Mouse (Mus musculus): ENCODE measurements around the gene Nt5c. TPM values are rescaled to one million over a fixed set of nuclear protein-coding genes. Genes with fewer than 3 reads are reported as not detected.

Nt5c gene
- total and polyA plus RNA-seq, 3 experiments = 99.3 to 102 TPM; not detected in 1

DNA sequence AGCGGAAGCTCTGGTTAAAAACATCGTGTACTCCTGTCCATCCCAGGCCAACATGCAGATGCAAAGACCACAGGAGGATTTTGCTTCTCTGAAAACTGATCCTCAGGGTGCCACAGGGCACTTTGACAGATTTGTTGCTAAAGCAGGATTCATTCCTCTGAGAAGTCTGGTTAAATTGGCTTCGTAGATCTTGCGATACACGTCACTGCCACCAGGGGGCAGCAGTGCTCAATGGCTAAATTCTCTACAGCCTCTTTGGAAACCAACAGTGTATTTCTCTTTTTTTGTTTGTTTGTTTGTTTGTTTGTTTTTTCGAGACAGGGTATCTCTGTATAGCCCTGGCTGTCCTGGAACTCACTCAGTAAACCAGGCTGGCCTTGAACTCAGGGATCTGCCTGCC lies 7.9 kb downstream of the Nt5c start (continued):
- no peak for TF ChIP-seq TBP (IDR thresholded peaks at IDR 0.05; ENCODE audit: low read depth, low read length)

- TF ChIP-seq POLR2A (IDR thresholded peaks at IDR 0.05; ENCODE audit: control insufficient read depth in 1 of 2, insufficient read depth in 1 of 2, low read depth in 1 of 2, low read length in 2 of 2, poor library complexity in 1 of 2) (no peak), BHLHE40 (IDR thresholded peaks at IDR 0.05; ENCODE audit: borderline replicate concordance, low read depth, low read length) (no peak), POLR2AphosphoS5 (IDR thresholded peaks at IDR 0.05; ENCODE audit: borderline replicate concordance, low read depth, low read length) (no peak), ZMIZ1 (IDR thresholded peaks at IDR 0.05; ENCODE audit: low read depth, low read length) (no peak), ZKSCAN1 (IDR thresholded peaks at IDR 0.05; ENCODE audit: low read depth, low read length) (no peak), MYC (IDR thresholded peaks at IDR 0.05; ENCODE audit: low read depth, low read length) (no peak), TCF12 (IDR thresholded peaks at IDR 0.05; ENCODE audit: low read depth, low read length) (no peak), SMC3 (IDR thresholded peaks at IDR 0.05; ENCODE audit: low read depth, low read length) (no peak), KAT2A (conservative IDR thresholded peaks at IDR 0.05; ENCODE audit: low read depth, low read length) (no peak), ETS1 (IDR thresholded peaks at IDR 0.05; ENCODE audit: low read depth, low read length) (no peak), JUND (IDR thresholded peaks at IDR 0.05; ENCODE audit: low read depth, low read length) (no peak), USF2 (IDR thresholded peaks at IDR 0.05; ENCODE audit: borderline replicate concordance in 1 of 2, insufficient read depth in 1 of 2, low read depth in 1 of 2, low read length in 2 of 2) (no peak), ELF1 (IDR thresholded peaks at IDR 0.05; ENCODE audit: low read depth, low read length) (no peak), CHD2 (IDR thresholded peaks at IDR 0.05; ENCODE audit: low read length) (no peak), TBP (IDR thresholded peaks at IDR 0.05; ENCODE audit: low read depth, low read length) (no peak), GATA1 (IDR thresholded peaks at IDR 0.05; ENCODE audit: low read depth, low read length) (no peak), USF1 (IDR thresholded peaks at IDR 0.05; ENCODE audit: low read depth, low read length) (no peak), RCOR1 (IDR thresholded peaks at IDR 0.05; ENCODE audit: low read depth, low read length) (no peak), MAX (IDR thresholded peaks at IDR 0.05; ENCODE audit: low read length) (no peak), ZC3H11A (IDR thresholded peaks at IDR 0.05; ENCODE audit: low read depth, low read length) (no peak)
- Histone ChIP-seq H3K9me3 (replicated peaks; ENCODE audit: insufficient read depth, low read length) (no peaks in the 10 kb centered on the region), H3K27me3 (ENCODE audit: control insufficient read depth in 1 of 2, insufficient read depth in 2 of 2, low read length in 2 of 2) (no peaks in the 10 kb centered on the region), H3K4me3 (ENCODE audit: control insufficient read depth in 1 of 2, insufficient read depth in 1 of 2, low read depth in 2 of 2, low read length in 2 of 2) (no peak overlapping the region), H3K27ac (ENCODE audit: control insufficient read depth, low read depth, low read length) (no peak overlapping the region), H3K9ac (ENCODE audit: control insufficient read depth, low read depth, low read length, poor library complexity, severe bottlenecking) (no peak overlapping the region), H3K79me2 (ENCODE audit: control insufficient read depth, insufficient read depth, low read length, poor library complexity) (no peaks in the 10 kb centered on the region; the same call in 1 of the 2 replicates), H3K36me3 (ENCODE audit: control insufficient read depth in 1 of 2, insufficient read depth in 2 of 2, low read length in 2 of 2) (peaks cover 2 to 15% of the 10 kb centered on the region in 2 experiments; a peak in 3 of 4 replicates), H3K4me1 (ENCODE audit: control insufficient read depth in 1 of 2, insufficient read depth in 2 of 2, low read length in 2 of 2) (peaks cover 7 to 8% of the 10 kb centered on the region in 2 experiments)
- no peak for DNase-seq (ENCODE audit: low read depth, low spot score)
These were observed 8.4 kb downstream of the Nt5c start for GRCm38 (mm10) chr11:115483278-115483677.

Measured in MEL (cell line).